Mouse (Mus musculus): ENCODE results near the gene E130308A19Rik.

E130308A19Rik gene

GRCm38 (mm10) chr4:59625998-59626910 is at the start of gene E130308A19Rik:
TSS of gene E130308A19Rik (plus strand) at chr4:59626211.
- DNase-seq (ENCODE audit: low read depth, low spot score) = peak; percentile 61

GRCm38 (mm10) chr4:59580495-59581281 is 45.3 kb upstream of the E130308A19Rik start:
- DNase-seq (ENCODE audit: low read depth, low spot score) = peak; percentile 24

- DNase-seq (ENCODE audit: low read depth, low spot score) = peak; percentile 97
Observed at GRCm38 (mm10) chr4:59581314-59582185, 44.5 kb upstream of the E130308A19Rik start, which contains the start of gene Hsdl2. TSS of gene Hsdl2 (plus strand) at chr4:59581563.

GRCm38 (mm10) chr4:59582186-59582585 is 43.8 kb upstream of the E130308A19Rik start:
- DNase-seq (ENCODE audit: low read depth, low spot score) = no peak

GRCm38 (mm10) chr4:59585097-59585496 is 40.9 kb upstream of the E130308A19Rik start:
- no peak for DNase-seq (ENCODE audit: low read depth, low spot score)

GRCm38 (mm10) chr4:59587215-59587871 is 38.7 kb upstream of the E130308A19Rik start:
- no peak for DNase-seq (ENCODE audit: low read depth, low spot score)

- no peak for DNase-seq (ENCODE audit: low read depth, low spot score)
Observed at GRCm38 (mm10) chr4:59587872-59588226, 38.2 kb upstream of the E130308A19Rik start.

GRCm38 (mm10) chr4:59594614-59595013 is 31.4 kb upstream of the E130308A19Rik start:
- DNase-seq (ENCODE audit: low read depth, low spot score) = no peak

- no peak for DNase-seq (ENCODE audit: low read depth, low spot score)
Observed at GRCm38 (mm10) chr4:59596556-59596955, 29.5 kb upstream of the E130308A19Rik start.

GRCm38 (mm10) chr4:59602704-59603103 is 23.3 kb upstream of the E130308A19Rik start:
- no peak for DNase-seq (ENCODE audit: low read depth, low spot score)

- DNase-seq (ENCODE audit: low read depth, low spot score) = no peak
Observed at GRCm38 (mm10) chr4:59604892-59605291, 21.1 kb upstream of the E130308A19Rik start.

GRCm38 (mm10) chr4:59605501-59605900 is 20.5 kb upstream of the E130308A19Rik start:
- no peak for DNase-seq (ENCODE audit: low read depth, low spot score)

- no peak for DNase-seq (ENCODE audit: low read depth, low spot score)
Observed at GRCm38 (mm10) chr4:59610411-59610810, 15.6 kb upstream of the E130308A19Rik start.

- DNase-seq (ENCODE audit: low read depth, low spot score) = peak; percentile 13
Observed at GRCm38 (mm10) chr4:59614986-59615385, 11.0 kb upstream of the E130308A19Rik start.

- DNase-seq (ENCODE audit: low read depth, low spot score) = no peak
Observed at GRCm38 (mm10) chr4:59619611-59620245, 6.3 kb upstream of the E130308A19Rik start.

- no peak for DNase-seq (ENCODE audit: low read depth, low spot score)
Observed at GRCm38 (mm10) chr4:59625676-59625997, 374 bp upstream of the E130308A19Rik start.

- DNase-seq (ENCODE audit: low read depth, low spot score) = no peak
Observed at GRCm38 (mm10) chr4:59628255-59628654, 2.2 kb downstream of the E130308A19Rik start.

- no peak for DNase-seq (ENCODE audit: low read depth, low spot score)
Observed at GRCm38 (mm10) chr4:59629076-59629874, 3.3 kb downstream of the E130308A19Rik start.

GRCm38 (mm10) chr4:59630122-59630521 is 4.1 kb downstream of the E130308A19Rik start:
- DNase-seq (ENCODE audit: low read depth, low spot score) = no peak

- no peak for DNase-seq (ENCODE audit: low read depth, low spot score)
Observed at GRCm38 (mm10) chr4:59634532-59634931, 8.5 kb downstream of the E130308A19Rik start.

Data from retina, postnatal 7 days (tissue).